Mouse (Mus musculus) lung, postnatal 36 days (tissue): ENCODE data around the gene Ttll10.

Source experiments
- DNase-seq: peaks from one replicate; pipeline ENCODE4 v3.0.0; 2022; ENCODE audit warnings: mixed read lengths

Ttll10 gene

DNA sequence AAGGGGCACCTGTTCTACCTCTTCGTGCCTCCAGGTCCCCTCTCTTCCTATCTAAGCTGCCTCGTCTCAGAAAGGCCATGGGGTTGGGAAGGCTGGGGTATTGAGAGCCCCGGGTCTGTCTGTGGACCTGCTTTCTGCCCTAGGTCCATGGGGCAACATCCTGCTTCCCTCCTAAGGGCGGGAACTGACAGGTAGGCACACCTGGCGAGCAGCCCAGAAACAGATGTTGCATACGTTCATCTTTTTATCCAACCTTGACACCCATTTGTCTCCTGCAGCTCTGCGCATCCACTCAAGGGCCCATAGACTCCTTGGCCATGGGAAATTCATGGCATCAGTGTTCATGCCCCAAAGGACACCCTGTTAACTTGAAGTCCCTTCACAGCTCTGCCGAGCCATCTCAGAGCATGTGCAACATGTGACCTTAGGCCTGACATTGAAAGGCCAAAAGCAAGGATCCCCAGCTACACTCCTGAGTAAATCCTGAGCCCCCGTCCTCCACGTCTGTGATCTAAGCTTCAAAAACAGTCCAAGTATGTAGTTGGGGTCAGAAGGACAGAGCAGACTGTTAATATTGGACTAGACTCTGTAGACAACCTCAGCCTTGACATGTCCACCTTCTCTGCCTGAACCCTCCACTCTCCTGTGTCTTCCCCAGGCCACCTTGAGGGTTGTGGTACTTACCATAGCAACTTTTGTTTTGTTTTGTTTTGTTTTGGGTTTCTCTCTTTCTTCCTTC lies 6.1 kb upstream of the Ttll10 start:
- no peak for DNase-seq

DNA sequence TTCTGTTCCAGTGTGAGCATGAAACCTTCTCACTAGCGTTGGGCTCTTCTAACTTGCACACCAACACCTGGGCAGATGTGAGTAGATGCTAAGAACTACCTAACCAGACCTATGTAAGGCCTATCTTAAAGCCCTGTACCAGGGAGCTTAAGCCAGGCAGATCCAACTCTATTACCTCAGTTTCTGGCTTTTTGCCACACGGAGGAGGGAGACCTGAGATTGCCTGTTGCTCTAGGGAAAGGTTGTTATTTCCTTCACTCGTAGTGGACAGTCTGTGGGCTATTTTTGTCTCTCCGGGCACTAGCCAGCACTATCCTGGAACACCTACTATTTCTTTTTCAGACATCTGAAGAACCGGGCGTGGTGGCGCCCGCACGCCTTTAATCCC lies 5.3 kb upstream of the Ttll10 start:
- DNase-seq = peak; percentile 26

DNA sequence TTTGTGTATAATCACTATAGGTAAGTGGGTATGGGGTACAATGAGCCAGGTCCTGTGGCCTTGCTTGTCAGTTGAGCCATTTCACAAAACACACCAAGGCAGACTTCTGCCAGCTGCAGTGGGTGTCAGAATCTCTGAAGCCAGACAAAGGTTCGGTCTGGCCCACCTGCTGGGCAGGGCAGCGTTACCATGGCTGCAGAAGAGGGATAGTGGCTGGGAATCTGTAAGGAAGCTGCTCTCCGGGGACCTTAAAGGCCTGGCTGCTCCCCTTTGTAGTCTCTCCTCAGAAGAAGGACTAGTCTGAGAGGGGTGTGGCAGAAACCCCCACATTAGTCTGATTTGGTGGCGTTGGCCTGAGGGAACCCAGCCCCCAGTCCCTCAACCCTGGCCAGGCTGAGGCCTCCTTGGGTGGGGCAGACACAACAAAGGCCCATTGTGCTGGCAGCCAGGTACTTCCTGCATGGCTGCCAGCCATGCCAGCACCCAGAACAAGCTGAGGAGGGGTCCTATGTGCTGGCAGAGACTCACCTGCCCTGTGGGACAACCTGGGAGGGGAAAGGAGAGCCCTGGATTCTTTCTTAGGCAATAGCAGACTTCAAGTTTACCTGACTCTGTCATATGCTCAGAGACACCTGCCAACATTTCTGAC lies 4.8 kb upstream of the Ttll10 start:
- DNase-seq = no peak

DNA sequence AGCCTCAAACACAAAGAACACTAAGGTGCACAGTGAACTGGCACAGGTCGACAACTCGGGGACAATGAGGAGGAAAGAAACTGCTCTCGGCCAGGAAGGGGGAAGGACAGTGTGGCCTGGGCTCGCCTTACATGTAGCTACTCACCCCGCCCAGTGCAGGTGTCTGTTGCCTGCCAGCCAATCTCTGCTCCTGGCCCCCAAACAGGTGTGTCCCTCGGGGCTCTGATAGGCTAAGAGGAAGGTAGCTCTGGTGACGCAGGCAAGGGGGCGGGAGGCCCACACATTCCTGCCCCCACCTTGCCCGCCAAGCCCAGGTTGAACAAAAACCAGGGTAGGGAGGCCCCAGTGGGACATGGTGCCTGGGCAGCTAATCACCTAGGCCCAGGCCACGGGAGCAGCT lies 499 bp upstream of the Ttll10 start:
- DNase-seq = peak; percentile 92

DNA sequence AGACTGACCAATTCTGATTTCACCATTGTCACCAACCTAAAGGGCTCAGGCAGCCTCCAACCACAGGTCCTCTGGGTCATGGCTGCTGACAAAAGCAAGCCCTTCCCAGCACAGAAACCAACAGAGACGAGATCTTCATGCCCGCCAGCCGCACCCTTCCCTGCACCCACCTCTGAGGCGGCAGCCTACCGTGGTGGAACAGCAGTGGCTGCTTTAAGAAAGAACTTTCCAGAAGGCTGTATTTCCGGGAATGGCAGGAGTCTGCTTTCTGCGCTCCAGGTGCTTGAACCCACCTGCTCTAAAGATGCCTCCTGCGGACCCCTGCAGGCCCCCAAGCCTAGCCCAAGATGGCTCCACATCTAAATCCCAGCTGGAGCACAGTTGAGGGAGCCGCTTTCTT lies 388 bp downstream of the Ttll10 start:
- DNase-seq = no peak

DNA sequence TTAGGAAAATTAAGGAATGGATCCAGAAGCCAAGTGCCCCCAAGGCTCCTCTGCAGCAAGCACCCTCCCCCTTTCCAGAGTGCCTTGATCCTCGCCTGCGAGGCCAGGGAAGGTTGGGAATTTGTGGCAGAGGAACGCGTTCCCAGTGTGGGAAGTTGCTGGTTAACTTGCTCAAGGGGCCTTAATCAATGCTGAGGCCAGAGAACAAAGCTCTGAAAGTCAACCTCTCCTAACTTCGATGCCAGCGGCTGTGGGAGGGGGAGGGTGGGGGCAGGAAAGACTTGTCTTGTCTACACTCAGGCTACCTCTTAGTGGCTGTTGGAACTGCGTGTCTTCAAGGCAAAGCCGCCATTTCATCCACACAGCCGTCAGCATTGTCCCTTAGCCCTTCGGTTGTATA lies 1.5 kb downstream of the Ttll10 start:
- no peak for DNase-seq

DNA sequence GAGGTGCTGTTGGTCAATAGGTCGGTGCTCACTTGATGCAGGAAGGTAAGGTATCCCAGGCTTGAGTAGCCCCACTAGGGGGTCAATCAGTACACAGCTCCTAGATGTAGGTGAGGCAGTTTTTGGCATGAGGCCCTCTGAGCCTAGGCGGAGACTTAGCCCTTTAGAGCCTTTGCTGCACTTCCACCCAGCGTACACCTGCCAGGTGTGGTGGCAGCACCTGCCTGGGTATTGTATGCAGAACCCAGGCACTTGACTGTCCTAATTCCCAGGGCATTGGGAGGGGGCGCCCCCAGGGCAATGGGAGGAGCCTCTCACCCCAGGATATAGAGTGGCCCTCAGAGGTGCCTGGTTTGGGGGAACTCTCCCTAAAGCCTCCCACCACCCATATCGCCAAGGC lies 4.0 kb downstream of the Ttll10 start:
- no peak for DNase-seq

DNA sequence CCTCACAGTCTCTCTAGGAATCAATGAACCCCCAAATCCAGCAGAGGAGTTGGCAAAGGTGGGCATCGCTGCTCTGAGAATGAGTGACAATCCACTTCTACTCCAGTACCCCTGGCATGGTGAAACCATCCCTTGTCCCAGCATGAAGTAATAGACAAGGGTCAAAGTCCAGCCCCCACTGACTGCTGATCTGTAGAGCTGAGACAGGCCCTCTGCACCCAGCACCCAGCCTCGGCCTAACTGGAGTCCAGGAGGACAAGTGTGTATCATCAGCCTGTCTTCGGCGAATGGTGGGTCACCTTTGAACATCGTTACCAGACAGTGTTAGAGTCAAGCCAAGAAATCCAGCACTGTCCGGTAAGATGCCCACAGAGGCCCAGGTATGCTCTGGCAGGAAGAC lies 4.6 kb downstream of the Ttll10 start:
- DNase-seq = no peak

DNA sequence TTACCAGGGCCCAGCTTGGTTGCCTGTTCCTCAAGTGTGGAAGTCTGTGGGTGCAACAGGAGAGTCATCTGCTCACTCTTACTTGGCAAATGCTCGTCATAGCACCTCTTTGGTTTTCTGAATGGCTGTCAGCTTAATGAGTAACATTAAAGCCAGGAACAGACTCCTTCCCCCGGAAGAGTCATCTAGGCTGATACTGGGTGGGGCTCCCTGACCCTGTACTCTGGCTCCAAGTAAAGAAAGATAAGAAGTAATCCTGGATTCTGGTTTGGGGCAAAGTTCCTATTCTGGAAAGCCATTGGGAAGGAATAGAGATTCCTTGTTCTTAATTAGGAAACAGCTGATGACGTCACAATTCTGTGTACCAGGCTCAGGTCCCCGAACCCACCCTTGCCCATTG lies 5.1 kb downstream of the Ttll10 start:
- DNase-seq = no peak

DNA sequence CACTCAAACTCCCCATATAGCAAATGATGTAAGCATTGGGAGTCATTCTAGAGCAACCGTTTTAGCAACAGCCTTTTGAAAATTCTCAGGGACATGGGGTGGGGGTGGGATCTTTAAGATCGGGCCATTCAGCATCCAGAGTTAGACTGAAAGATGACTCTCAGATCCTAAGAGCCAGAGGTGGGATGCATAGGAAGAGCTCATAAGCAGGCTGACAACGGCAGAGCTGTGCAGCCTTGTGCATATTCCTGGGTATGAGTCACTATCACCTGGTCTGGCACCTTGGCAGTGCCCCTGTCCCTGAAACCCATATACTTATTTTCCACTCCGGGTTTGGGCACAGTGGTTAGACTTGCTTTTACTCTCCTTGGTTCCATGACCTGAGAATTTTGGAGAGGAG lies 6.1 kb downstream of the Ttll10 start:
- no peak for DNase-seq

DNA sequence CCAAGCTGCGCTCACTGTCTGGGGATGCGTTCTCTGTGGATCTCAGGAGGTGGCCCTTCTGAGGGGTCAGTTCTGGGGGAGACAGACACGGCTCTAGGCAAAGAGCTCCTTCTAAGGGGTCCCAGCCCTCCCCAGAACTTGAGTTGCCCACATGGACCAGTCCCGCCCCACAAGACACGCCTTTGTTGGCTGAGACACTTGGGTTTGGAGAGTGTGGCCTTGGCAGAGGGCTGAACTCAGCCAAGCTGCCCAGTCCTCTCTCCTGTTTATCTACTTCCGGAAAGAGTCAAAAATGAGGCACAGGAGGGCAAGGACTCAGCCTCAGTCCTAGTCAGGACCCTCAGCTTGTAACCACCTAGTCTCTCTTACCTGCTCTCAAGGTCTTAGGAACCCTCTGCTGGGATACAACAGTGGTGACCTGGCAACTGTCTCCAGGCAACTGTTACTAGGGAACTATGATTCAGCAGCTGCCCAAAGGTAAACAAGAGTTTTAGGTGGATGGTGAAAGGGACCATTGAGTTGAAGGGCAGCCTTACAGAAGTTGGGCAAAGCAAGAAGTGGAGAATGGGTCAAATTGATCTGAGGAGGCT lies 8.7 kb downstream of the Ttll10 start:
- DNase-seq = peak; percentile 72

DNA sequence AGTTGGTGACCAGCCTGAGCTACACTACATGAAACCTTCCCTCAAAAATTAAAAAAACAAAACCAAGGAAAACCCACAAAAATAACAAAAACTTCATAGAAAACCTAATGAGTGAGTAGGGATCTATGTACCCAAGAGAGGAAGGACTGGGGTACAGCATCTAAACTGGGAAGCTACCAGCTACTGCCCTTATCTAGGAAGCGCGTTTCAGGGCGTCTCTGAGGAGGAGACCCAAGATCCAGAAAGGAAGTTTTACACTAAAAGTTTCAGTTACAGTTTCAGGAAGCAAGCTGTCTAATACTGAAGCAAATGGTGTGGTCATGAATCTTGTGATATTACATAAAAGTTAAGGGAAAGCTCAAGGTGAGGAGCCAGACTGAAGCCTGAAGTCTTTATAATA lies 9.4 kb downstream of the Ttll10 start:
- no peak for DNase-seq

DNA sequence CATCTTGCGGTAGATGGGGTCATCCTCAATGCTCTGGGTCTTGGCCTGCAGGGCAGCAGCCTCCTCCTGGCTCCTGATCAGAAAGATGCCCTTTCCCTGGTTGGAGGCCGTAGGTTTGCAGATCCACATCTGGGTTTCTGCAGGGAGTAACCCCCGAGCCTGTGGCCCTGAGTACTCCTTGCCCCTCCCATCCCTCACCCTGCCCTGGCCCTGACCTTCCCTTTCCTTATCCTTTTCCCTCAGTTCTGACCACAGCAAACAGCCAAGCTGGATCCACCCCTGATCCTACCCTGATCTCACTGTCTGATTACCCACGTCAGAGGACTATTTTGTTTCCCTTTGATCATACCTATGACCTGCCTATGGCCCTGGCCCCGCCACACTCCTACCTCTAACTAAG lies 14.5 kb downstream of the Ttll10 start:
- no peak for DNase-seq

DNA sequence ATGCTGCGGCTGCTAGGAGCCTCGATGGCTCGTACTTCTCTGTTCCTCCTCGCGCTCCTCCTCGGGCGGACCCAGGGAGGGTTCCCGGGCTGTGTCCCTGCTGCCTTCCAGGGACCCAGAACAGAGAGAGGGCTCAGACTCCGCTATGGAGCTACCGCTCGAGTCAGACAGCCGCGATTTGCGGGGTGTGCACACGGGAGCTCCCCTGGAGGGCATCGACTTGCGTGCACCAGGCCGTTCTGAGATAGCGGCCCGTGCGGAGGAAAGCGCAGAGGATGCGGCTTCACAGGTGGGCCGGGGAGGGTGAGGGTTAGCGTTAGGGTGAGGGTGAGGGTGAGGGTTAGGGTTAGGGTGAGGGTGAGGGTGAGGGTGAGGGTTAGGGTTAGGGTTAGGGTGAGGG lies 24.3 kb downstream of the Ttll10 start:
- no peak for DNase-seq

DNA sequence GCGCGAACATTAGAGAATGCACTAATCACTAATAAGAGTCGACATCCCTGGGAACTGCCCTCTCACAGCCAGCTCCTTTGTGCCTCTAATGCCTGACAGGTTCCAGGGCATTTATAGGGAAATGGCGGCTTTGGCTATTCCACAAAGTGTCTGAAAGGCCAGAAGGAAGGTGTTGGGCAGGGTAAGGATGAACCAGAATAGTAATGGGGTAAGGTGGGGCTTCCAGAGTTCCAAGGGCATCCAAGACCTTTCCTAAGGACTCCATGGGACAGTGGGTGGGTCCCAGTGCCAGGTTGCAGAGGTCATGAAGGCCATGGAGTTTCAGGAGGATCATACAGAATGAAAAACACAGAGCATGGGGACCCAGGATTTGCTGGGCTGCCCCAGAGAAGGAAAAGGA lies 24.9 kb downstream of the Ttll10 start:
- no peak for DNase-seq

DNA sequence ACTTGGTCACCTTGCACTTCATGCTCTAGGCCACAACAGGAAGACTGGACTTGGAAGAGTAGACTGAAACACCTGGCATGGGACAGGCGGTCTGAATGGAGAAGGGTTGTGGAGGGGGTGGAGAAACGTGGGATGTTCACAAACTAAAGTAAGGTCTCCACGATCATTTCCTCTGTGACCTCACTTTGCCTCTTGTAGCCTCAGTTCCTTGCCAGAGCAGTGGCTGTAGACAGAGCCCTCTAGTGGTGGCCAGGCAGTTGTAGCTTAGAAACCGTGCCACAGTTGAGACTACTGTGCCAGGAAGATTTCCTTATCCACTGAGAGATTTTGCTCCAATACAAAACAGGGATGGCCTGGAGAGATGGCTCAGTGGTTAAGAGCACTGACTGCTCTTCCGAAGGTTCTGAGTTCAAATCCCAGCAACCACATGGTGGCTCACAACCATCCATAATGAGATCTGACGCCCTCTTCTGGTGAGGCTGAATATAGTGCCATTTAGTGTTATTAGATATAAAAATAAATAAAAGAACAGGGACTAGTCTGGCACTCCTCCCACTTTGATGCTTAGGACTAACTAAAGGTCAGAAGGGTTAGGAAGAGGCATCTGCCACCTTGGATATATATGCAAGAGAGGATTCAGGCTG lies 25.6 kb downstream of the Ttll10 start:
- peak; percentile 83 for DNase-seq

DNA sequence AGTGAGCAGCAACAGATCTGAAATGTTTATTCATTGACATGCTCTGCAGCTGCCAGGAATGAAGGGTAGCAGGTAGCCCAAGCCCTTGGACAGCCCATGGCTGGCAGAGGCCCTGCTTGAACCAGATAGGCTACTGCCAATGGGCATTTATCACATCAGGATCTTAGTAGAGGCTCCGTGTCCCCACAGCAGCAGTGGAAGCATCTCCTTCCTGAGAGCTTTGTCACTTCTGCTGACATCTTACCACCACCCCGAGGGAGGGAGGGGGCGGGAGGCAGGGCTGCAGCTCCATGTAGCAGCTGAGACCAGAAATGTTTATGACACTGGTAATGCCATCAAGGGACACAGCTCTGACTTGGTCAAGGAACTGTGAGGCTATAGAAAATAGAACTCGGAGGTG lies 26.4 kb downstream of the Ttll10 start:
- no peak for DNase-seq

DNA sequence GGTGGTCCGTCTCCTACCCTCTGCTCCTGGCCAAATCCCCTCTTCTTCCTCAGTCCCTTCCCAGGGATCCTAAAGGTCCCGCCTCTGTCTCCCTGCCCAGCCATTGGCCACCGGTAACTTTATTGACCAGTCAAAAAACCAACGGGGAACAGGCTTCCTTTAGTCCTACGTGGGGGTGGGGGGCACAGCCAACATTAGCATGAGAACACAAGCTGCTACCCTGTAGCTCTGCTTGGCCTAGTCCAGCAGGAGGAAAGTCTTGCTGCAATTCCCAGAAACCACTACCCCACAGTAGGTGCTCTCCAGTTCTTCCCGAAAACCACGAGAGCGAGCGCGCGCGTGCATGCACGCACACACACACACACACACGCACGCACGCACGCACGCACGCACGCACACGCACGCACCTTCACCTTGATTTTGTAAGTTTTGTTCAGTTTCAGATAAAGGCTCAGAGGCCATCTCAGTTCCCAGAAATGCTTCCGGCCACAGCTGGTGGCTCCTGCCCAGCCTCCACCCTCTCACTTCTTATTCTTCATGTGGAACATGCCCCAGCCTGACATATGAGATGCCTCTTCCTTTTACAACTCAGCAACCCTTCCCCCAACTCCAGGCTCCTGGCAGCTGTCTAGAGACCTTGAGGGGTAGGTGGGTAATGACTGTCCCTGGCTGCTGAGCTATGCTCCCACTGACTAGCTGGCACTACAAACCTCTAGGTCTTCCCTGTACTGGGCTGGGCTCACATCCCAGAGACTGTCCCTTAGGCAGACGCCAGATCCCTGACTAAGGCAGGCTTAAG lies 27.4 kb downstream of the Ttll10 start:
- DNase-seq = peak; percentile 90

DNA sequence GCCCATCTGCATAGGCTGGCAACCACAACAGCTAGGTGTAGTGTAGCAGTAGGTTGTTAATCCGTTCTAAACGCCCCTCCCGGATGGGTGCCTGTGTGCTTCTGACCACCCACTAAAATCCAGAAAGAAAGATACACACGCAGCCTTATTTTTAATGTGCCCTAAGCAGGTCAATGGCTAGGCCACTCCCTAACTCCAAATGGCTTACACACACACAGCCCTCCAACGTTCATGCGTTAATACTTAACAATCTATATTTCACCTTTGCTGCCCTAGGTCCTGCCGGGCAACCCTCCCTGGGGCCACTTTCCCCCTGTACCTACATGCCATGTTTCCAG lies 28.0 kb downstream of the Ttll10 start:
- DNase-seq = no peak

DNA sequence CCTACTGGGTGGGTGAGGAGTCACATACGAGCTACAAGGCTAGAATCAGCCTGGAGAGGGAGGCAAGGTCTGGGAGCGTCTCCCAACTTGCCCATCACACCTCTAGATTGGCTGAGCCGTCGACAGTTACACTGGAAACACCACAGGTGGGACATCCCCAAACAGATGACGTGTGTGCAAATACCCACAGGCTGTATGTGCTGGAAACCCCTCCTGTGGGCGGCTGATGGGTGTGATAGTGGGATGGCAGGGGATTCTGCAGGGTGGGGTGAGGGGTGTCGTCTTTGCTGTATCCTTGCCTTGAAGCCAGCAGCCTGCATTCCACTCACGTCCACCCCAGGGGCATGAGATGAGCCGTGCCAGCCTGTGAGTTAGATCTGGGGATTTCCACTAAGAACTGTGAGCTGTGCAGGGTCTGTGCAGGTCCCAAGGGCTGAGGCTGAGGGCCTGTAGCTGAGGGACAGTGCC lies 28.5 kb downstream of the Ttll10 start:
- DNase-seq = no peak

DNA sequence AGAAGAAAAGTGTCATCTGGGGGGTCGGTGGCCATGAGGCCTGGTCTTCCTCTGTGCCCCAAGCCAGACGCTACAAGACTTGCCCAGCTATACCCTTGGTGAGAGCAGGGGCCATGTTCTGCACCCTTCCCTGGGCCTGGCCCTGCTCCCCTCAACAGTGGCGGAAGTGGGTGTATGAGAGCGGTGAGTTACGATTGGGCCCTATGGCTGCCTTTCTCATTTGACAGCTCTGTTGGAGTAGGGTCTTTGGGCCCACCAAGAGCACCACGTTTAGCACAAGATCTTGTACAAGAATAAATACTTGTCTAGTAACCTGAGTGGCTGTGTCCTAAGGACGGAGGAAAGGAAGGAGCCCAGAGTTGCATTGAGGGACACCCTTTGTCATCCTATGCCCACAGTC lies 30.6 kb downstream of the Ttll10 start:
- DNase-seq = no peak

DNA sequence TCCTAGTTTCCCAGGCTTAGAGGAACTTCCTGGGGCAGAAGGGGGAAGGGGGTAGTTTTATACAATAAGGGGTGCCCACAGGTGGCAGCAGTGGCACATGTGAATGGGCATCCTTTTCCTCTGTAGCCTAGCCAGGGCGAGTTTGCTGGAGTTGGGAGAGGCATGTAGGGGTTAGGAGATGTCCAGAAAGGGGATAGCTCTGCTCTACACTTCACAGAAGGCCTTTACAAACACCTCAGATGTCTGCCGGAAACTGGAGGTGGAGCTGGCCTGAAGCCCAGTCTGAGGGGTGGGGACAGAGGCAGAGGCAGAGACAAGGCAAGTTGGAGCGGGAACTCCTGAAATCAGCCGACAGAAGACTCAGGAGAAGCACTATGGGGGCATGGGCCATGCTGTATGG lies 33.2 kb downstream of the Ttll10 start, which contains the start of gene Tnfrsf18:
TSS of gene Tnfrsf18 (plus strand) at position 152 of the 400 bp plus-strand sequence.
- peak; percentile 67 for DNase-seq

DNA sequence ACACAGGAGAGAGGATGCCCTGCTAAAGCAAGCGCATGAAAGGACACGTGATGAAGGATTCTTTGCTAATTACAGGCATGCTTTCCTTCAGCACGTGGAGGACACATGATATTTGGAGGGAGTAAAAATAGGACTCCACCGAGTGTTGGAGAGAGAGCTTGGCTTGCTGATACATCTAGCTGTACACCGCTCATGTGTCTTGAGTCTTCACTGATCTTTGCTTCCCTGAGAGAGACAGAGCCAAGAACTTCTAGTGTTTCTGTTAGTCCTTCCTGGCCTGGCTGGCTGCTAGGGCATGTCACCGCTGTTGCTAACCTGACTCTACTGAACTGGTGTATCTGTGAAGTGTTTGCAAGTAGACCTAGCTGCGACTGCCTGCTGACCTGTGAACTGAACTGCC lies 35.0 kb downstream of the Ttll10 start:
- DNase-seq = no peak
